Mouse (Mus musculus): ENCODE measurements around the gene Gmppa. TPM values are rescaled to one million over a fixed set of nuclear protein-coding genes. Genes with fewer than 3 reads are reported as not detected.

The Gmppa gene
- polyA plus RNA-seq, 1 experiment, result 47.1 TPM

DNA sequence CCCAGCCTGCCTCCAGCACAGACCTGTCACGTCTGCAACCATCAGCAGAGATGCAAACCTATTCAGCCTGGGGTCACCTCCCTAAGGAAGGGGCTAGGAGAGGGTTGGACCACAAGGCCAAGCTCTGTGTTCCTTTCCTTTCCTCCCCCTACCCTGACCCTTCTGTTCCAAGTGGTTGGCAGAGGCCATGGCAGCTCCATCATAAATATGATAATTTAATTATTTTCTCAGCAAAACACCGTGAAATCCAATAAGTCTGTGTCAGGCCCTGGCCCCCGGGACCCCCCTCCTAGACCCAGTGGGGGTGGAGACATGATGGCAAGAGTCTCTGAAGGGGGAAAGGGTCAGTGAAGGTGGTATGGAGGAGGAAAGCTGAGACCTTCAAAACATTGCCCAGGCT, 8.5 kb downstream of the Gmppa start:
- no peaks in the 10 kb centered on the region for H3K4me1 ChIP-seq (ENCODE audit: control insufficient read depth, insufficient read depth, insufficient read length, low read length)
- H3K4me3 ChIP-seq (ENCODE audit: insufficient read depth, low read depth, low read length), result no peak overlapping the region
- no peak overlapping the region for H3K27ac ChIP-seq (replicated peaks; ENCODE audit: low read depth, low read length)

DNA sequence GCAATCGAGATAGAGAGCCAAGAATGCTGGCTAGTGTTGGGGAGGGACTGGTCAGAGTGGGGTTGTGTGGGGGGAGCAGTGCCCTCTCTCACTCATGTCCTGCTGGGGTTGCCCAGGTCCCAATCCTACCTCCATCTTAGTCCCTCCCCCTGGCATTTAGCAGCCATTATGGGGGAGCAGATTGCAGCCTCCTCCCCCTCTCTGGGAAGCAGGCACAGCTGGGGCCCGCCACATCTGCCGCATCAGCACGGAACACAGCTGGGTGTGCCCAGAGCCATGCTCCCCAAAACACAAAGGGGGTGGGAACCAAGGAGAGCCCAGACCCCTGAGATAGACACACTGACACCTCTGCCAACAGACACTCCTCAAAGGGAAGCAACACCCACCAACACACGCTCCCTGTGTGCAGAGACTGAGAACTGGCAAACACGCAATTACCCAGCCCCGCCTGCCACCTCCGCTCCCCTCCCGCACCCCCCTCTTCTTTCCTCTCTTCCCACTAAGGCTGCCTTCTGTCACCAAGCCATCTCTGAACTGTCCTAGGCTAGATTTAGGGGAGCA, 9.5 kb downstream of the Gmppa start:
- Histone ChIP-seq H3K27ac (replicated peaks; ENCODE audit: low read depth, low read length) (no peak overlapping the region), H3K4me3 (ENCODE audit: insufficient read depth, low read depth, low read length) (no peak overlapping the region), H3K4me1 (ENCODE audit: control insufficient read depth, insufficient read depth, insufficient read length, low read length) (no peaks in the 10 kb centered on the region)

DNA sequence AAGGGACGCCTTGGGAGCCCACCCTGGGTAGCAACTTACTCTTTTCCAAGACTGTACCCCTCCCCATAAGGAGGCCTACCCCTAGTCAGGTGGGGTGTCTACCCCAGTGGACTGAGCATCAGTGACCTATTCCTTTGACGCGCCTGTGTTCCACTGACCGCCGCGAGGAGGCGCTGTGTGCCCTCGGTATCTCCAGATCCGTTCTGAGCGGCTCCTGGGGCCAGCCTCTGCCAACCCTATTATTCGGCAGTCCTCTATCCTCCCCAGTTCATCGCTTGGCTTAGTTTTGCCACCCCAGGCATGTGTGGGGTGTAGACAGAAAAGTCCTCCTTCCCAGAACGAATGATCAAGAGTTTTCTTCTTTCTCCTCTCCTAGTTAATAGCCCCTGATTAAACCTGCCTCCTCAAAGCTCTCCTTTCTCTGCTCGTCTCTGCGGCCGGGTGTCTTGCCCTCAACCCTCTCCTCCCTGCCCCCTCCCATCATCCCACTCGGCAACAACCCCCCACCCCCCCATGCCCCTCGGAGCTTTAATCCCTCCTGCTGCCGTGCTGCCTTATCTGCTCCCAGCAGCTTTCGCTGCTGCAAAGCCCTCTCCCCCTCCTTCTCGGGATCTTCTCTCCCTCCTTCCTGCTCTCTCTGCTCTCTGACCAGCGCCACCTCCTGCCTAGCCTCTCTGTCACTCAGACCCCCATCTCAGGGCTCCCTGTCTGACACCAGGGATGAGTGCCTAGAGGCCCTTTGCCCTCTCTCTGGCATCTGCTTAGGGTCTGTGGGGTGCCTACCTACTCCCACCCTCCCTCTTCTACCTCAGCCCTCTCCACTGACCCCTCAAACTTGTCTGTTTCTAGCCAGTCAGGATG, 10.3 kb downstream of the Gmppa start:
- no peak overlapping the region for H3K4me3 ChIP-seq (ENCODE audit: insufficient read depth, low read depth, low read length)
- H3K4me1 ChIP-seq (ENCODE audit: control insufficient read depth, insufficient read depth, insufficient read length, low read length), result no peaks in the 10 kb centered on the region
- H3K27ac ChIP-seq (replicated peaks; ENCODE audit: low read depth, low read length), result no peak overlapping the region

DNA sequence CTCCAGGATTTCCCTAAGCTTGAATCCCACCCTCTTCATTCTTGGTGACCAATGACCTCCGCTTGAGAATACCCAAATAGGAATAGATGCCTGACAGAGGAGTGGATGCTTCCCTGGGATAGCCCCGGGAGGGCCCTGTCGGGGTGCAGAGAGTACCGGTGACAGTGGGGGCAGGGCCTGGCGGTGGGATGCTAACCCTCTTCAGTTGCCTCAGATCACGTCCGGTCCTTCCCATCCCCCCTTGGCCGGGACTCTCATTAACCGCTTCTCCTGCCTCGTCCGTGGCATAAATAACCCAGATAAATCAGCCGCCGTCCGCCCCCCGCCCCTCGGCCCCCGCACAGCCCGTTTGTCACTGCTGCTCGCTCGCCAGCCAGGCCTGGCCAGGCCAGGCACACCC, 10.9 kb downstream of the Gmppa start:
- H3K4me1 ChIP-seq (ENCODE audit: control insufficient read depth, insufficient read depth, insufficient read length, low read length), result no peaks in the 10 kb centered on the region
- H3K27ac ChIP-seq (replicated peaks; ENCODE audit: low read depth, low read length), result no peak overlapping the region
- H3K4me3 ChIP-seq (ENCODE audit: insufficient read depth, low read depth, low read length), result no peak overlapping the region

DNA sequence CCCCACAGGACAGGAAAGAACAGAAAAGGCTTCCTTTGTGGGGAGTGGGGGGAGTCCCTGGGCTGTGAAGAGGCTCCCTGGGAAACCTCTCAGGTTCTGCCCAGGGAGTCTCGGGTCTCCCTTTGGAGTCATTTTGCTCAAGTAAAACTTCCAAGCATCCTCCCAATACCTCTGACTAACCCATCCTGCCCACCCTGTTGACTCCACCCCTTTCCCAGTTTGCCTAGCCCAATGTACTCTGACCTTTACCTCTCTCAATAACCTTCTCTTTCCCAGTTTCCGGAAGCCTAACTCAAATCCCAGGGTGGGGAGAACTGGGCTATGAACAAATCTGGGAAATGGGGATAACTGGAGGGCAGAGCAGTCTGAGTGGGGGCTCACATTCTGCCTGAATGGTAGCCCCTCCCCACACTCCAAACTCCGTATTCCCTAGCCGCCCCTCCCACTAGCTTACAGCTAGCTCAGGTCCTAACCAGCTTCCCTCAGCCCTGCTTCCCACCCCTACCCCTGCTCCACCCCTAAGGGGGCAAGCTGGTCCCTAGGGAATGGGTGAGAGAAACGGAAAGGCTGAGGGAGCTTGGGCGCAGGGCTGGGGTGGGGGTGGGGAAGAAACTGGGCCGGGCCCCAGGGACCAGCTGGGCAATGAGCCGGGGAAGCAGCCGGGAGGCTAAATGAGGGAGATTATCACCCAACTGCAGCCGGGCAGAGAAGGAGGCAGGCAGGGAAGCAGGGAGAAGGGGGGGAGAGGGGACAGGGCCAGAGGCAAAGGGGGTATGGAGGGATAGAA, 11.7 kb downstream of the Gmppa start:
- H3K4me1 ChIP-seq (ENCODE audit: control insufficient read depth, insufficient read depth, insufficient read length, low read length), result no peaks in the 10 kb centered on the region
- no peak overlapping the region for H3K27ac ChIP-seq (replicated peaks; ENCODE audit: low read depth, low read length)
- H3K4me3 ChIP-seq (ENCODE audit: insufficient read depth, low read depth, low read length), result no peak overlapping the region

DNA sequence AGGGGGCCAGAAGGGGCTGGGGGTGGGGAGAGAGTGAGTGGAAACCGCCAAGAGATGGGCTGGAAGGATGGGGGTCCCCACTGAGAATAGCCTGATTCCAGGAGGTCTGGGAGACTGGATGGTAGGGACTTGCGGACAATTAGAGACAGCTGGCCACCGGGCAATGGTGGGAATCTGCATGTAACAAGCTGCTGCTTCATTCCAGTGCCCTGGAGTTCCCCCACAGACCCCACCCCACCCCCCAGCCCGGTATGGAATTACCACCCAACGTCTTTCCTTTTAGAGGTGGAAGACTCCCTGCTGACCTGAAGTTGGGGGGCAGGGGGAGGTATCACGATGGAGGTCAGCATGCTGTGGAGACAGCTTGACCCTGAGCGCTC, 12.3 kb downstream of the Gmppa start:
- no peak overlapping the region for H3K4me3 ChIP-seq (ENCODE audit: insufficient read depth, low read depth, low read length)
- no peak overlapping the region for H3K27ac ChIP-seq (replicated peaks; ENCODE audit: low read depth, low read length)
- H3K4me1 ChIP-seq (ENCODE audit: control insufficient read depth, insufficient read depth, insufficient read length, low read length), result no peaks in the 10 kb centered on the region

DNA sequence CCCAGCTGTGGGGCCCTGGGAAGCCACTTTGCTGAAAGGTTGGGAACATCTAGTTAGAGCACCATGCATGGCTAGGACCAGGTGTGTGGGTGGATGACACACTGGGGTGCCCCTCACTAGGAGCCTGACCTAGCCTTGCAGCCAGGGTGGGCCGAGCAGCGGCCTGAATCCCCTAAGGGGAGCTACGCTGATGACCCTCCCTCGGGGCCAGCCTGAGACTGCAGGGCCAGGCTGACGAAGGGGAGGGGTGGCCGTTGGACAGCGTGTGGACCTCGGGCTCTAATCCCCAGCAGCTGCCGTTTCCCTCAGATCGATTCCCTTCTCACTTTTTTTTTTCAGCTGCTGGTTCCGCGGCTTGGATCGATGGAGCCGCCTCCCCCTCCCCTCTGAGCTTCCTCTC, 13.2 kb downstream of the Gmppa start:
- H3K27ac ChIP-seq (replicated peaks; ENCODE audit: low read depth, low read length), result no peak overlapping the region
- H3K4me3 ChIP-seq (ENCODE audit: insufficient read depth, low read depth, low read length), result no peak overlapping the region
- no peaks in the 10 kb centered on the region for H3K4me1 ChIP-seq (ENCODE audit: control insufficient read depth, insufficient read depth, insufficient read length, low read length)

DNA sequence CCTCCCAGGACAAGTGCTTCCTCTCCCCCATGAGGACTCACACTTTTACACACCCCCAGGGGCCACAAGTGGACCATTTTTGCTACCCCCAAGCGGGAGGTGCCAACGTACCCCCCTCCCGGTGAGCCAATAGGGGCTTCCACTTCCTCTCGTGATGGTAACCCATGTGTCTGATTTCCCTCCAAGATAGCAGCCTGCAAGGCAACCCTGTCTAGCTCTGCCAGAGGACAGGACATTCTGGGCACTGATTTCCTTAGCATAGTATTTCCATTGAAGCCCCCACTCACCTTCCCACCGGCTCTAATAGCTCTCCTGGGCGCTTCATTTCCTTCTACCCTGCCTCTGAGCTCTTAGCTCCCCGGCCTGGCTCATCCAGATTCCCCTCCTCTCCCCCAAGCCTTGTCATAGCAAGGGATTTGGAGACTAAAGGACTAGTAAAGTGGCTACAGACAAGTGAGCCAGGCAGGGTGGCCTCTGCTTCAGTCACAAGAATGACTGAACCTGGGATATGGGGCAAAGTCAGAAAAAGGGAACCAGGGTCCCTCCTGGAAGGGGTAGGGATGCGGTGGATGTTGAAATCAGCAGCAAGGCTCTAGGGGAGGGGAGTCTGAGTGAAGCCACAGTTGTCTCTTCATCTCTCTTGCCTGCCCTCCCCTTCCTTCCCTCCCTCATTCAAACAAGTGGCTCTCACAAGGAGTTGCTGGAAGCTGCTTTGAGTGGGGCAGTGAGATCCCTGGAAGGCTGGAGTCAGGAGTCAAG, 13.8 kb downstream of the Gmppa start:
- Histone ChIP-seq H3K27ac (replicated peaks; ENCODE audit: low read depth, low read length) (no peak overlapping the region), H3K4me1 (ENCODE audit: control insufficient read depth, insufficient read depth, insufficient read length, low read length) (no peaks in the 10 kb centered on the region), H3K4me3 (ENCODE audit: insufficient read depth, low read depth, low read length) (no peak overlapping the region)

DNA sequence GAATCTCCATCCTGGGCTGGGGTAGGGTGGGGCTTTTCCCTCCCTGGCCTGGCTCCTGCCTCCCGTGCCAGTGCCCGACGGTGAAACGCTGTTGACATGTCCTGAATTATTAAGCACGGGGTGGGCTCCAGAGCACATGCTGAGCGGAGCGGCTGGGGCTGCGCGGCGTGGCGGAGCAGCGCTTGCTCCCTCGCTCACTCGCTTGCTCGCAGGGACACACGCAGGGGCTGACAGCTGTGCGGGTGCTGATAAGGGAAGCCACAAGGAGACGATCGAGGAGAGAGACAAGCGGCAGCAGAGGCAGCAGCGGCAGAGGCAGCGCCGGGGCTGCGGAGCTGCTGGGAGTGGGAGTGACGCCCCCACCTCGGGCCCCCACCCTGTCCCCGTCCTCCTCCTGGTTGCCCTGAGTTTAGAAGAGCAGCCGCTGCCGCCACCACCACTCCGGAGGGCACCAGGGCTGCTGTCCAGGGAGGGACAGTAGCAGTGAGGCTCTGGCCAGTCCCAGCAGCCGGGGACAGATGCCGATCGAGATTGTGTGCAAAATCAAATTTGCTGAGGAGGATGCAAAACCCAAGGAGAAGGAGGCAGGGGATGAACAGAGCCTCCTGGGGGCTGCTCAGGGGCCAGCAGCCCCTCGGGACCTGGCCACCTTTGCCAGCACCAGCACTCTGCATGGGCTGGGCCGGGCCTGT, 14.7 kb downstream of the Gmppa start, which contains the start of gene Asic4:
TSS of gene Asic4 (plus strand) at position 123 of the 692 bp plus-strand sequence.
- H3K4me3 ChIP-seq (ENCODE audit: insufficient read depth, low read depth, low read length), result no peak within 1 kb of the TSS
- no peak within 1 kb of the TSS for H3K27ac ChIP-seq (replicated peaks; ENCODE audit: low read depth, low read length)
- H3K4me1 ChIP-seq (ENCODE audit: control insufficient read depth, insufficient read depth, insufficient read length, low read length), result no peaks in the 10 kb centered on the region

DNA sequence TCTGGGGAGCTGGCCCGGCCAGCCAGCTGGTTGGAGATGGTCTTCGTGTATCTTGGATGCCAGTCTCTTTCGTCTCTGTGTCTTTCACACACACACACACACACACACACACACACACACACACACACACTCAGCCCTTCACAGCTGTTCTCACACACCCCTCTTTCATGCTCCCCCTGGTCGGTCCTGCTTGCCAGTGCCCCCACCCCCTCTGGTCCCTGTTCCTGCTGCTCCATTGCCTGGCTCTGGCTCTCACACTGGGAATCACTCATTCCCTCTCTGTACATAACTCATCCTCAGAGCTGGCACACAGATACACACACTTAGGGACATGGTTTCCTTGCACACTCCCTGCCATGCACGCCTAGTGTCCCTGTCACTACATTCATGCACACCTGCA, 16.2 kb downstream of the Gmppa start:
- Histone ChIP-seq H3K4me1 (ENCODE audit: control insufficient read depth, insufficient read depth, insufficient read length, low read length) (no peaks in the 10 kb centered on the region), H3K4me3 (ENCODE audit: insufficient read depth, low read depth, low read length) (no peak overlapping the region), H3K27ac (replicated peaks; ENCODE audit: low read depth, low read length) (no peak overlapping the region)

DNA sequence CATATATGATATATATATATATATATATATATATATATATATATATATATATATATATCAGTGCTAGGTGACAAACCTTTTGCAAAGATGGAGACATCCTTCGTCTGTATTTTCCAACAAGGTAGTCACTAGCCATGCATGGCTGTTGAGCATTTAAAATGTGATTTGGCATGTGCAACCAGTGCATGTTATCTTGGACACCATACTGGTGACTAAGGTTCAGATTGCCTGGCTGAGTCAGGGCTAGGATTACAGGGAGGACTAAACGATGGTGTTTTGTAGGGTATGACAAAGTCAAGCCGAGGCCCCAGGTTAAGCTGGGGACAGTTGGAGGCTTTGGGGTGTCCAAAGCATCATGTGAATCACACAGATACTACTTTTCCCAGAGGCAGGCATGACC, 19.7 kb downstream of the Gmppa start:
- no peak overlapping the region for H3K4me3 ChIP-seq (ENCODE audit: insufficient read depth, low read depth, low read length)
- H3K27ac ChIP-seq (replicated peaks; ENCODE audit: low read depth, low read length), result no peak overlapping the region
- no peaks in the 10 kb centered on the region for H3K4me1 ChIP-seq (ENCODE audit: control insufficient read depth, insufficient read depth, insufficient read length, low read length)

DNA sequence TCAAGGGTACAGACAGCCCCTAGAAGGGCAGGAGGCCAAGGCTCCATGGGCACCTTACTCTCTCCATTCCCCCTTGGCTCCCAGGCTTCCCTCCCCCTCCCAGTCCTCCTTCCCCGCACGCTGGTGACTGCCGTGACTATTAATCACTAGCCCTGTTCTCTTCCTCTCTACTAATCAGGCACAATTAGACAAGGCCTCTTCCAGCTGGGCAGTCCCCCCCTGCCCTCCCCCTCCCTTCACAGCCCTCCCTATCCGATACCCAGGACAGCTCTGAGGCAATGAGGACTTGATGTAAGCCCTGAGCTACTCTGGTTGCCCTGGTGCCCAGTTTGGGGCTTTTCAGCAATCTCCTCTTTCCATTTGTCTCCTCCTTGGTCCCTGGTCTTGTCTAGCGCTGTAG, 20.2 kb downstream of the Gmppa start:
- no peak overlapping the region for H3K4me3 ChIP-seq (ENCODE audit: insufficient read depth, low read depth, low read length)
- no peak overlapping the region for H3K27ac ChIP-seq (replicated peaks; ENCODE audit: low read depth, low read length)
- no peaks in the 10 kb centered on the region for H3K4me1 ChIP-seq (ENCODE audit: control insufficient read depth, insufficient read depth, insufficient read length, low read length)

DNA sequence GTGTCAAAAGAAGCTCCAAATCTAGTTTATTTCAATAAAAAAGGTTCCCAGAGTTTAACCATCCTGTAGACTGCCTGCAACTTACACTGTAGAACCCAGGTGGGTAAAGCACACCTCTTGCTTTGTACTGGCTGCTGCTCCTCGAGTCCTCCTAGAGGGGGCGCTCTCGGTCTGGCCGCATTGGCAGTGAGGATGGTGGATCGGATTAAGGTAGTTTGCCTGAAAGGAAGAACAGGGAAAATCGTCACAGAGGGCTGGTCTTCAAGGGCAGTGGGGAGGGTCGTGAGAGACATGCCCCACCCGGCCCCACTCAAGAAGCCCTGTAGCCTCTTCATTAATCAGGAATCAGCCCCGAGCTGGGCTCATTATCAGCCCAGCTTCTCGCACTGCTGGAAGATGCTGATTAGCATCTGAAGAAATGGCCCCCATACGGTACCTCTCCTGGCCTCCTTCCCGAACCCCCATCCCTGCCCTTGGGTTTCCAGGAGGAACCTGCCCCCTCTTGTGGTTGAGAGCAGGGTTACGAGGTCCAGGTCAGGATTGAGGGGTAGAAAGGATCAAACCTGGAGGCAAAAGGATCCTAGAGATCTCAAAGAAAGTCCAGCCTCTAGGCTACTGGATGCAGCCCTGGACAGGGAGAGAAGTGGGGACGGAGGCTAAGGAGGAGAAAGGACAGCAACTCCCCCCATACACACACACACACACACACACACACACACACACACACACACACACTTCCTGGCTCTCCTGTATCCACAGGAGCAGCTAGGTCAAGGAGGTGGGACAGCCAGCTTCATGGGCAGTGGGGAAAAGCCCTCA, 21.2 kb downstream of the Gmppa start:
- no peak overlapping the region for H3K4me3 ChIP-seq (ENCODE audit: insufficient read depth, low read depth, low read length)
- H3K27ac ChIP-seq (replicated peaks; ENCODE audit: low read depth, low read length), result no peak overlapping the region
- H3K4me1 ChIP-seq (ENCODE audit: control insufficient read depth, insufficient read depth, insufficient read length, low read length), result no peaks in the 10 kb centered on the region

DNA sequence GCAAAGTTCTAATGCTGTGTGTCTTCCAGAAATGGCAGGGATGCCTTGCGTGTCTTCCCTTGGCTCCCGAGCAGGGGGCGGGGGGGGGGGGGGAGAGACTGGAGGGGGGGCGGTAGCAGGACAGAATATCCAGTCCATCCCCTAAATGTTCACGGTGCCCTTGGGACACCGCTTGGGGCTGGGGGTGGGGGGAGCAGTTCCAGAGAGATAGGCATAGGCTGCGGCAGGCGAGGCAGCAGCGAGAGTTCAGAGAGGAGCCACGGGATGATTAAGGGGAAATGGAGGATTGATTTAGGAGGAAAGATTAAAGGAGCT, 21.9 kb downstream of the Gmppa start:
- Histone ChIP-seq H3K27ac (replicated peaks; ENCODE audit: low read depth, low read length) (no peak overlapping the region), H3K4me3 (ENCODE audit: insufficient read depth, low read depth, low read length) (no peak overlapping the region), H3K4me1 (ENCODE audit: control insufficient read depth, insufficient read depth, insufficient read length, low read length) (no peaks in the 10 kb centered on the region)
